Mouse (Mus musculus) neural tube, embryonic 11.5 days (tissue): ENCODE data around the gene Ccl21b. TPM values are rescaled to one million over a fixed set of nuclear protein-coding genes. Genes with fewer than 3 reads are reported as not detected.
"Not testable (repeated sequence)": the region's sequence is repeated elsewhere in the genome, so short reads cannot be mapped to it uniquely, and the experiment has no call there.

Experiments used
- ATAC-seq: fragments of 200-750 bp; cut with Nextera tagmentation; 2 replicates; pipeline ENCODE4 v1.8.0; 2017; ENCODE audit warnings: moderate number of reproducible peaks, mild to moderate bottlenecking, moderate TSS enrichment, moderate library complexity; ENCODE audit not compliant: insufficient read depth, low FRiP score, low TSS enrichment
- DNase-seq: peaks from one replicate; pipeline ENCODE4 v3.0.0-alpha.2; 2015; ENCODE audit warnings: low spot score
- H3K27ac ChIP-seq: fragments of 300-500 bp; sonication (generic); 2 replicates; pipeline ENCODE4 v1.5.1; 2014; ENCODE audit warnings: low read depth, mild to moderate bottlenecking, low read length
- H3K27me3 ChIP-seq: fragments of 300-500 bp; sonication (generic); 2 replicates; pipeline ENCODE4 v1.6.1; 2014; ENCODE audit warnings: mild to moderate bottlenecking, low read length, mixed read lengths; ENCODE audit not compliant: control insufficient read depth, insufficient read depth
- H3K36me3 ChIP-seq: fragments of 300-500 bp; sonication (generic); 2 replicates; pipeline ENCODE4 v1.6.1; 2014; ENCODE audit warnings: mild to moderate bottlenecking, low read length, moderate library complexity, mixed read lengths; ENCODE audit not compliant: control insufficient read depth, insufficient read depth
- H3K4me1 ChIP-seq: fragments of 300-500 bp; sonication (generic); 2 replicates; pipeline ENCODE4 v1.6.1; 2014; ENCODE audit warnings: low read length, mixed read lengths; ENCODE audit not compliant: control insufficient read depth, insufficient read depth
- H3K4me2 ChIP-seq: fragments of 300-500 bp; sonication (generic); 2 replicates; pipeline ENCODE4 v1.6.1; 2014; ENCODE audit warnings: low read depth, mild to moderate bottlenecking, moderate library complexity
- H3K4me3 ChIP-seq: fragments of 300-500 bp; sonication (generic); 2 replicates; pipeline ENCODE4 v1.5.1; 2014; ENCODE audit warnings: low read depth, low read length
- H3K9ac ChIP-seq: fragments of 300-500 bp; sonication (generic); 2 replicates; pipeline ENCODE4 v1.6.1; 2014; ENCODE audit warnings: mild to moderate bottlenecking, low read length
- H3K9me3 ChIP-seq: fragments of 300-500 bp; sonication (generic); 2 replicates; pipeline ENCODE4 v1.6.1; 2016; ENCODE audit warnings: low read length; ENCODE audit not compliant: control insufficient read depth
- WGBS: fragments of 180-500 bp; shearing (Covaris S2); extraction: QIAGEN DNeasy Blood & Tissue Kit; methylation state at CpG from one replicate; pipeline ENCODE4 v1.1.7; 2014; 5-methylcytosine and 5-hydroxymethylcytosine counted together
- polyA plus RNA-seq: library from polyadenylated mRNA; unstranded; fragments of >200 nt; fragmentation: Nextera tagmentation; extraction: Ambion mirVana; gene quantifications from 2 replicates; pipeline ENCODE4 v1.2.1, GENCODE M21; 2014

The Ccl21b gene
- polyA plus RNA-seq: not detected in 2 replicates

DNA sequence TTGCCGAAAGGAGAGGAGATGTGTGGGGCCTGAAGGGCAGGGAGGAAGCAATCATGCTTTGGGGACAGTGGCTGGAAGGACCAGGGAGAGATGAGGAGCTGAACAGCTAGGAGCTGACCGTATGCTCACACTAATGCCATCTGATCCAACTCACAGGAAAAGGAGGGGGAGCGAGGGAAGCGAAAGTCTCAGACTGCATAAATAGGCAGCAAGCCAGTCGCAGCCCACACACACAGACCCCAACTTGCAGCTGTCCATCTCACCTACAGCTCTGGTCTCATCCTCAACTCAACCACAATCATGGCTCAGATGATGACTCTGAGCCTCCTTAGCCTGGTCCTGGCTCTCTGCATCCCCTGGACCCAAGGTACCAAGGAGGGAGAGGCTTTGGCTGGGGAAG is at the start of gene Ccl21b:
TSS of gene Ccl21b (plus strand) at position 301 of the 400 bp plus-strand sequence.
- not testable (repeated sequence) for H3K4me1 ChIP-seq, H3K4me2 ChIP-seq, H3K9ac ChIP-seq, H3K27me3 ChIP-seq, H3K36me3 ChIP-seq, H3K9me3 ChIP-seq, H3K4me3 ChIP-seq, DNase-seq, ATAC-seq, H3K27ac ChIP-seq
- no CpG with 5 or more reads among the region's 5 CpGs for WGBS

DNA sequence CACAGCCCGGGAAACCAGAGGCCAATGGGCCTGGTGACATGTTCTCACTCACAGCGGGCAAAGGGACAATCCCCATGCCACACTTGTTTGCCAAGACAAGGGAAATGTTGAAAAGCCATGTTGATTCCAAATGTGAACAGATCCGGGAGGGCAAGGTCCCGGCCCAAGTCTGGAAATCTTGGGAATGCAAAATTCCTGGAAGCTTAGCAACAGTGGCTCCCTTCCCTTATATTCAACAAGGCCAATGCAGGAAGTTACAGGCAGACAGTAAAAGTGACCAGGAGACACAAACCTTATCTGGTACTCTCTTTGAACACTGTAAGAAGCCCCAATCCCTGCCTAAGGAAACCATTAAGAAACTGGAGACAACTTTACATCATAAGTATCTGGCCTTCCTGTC is 15.2 kb upstream of the Ccl21b start, which contains the start of gene Gm10600:
TSS of gene Gm10600 (plus strand) at position 301 of the 400 bp plus-strand sequence.
- H3K4me2 ChIP-seq, H3K4me1 ChIP-seq, H3K4me3 ChIP-seq, ATAC-seq, H3K36me3 ChIP-seq, H3K27ac ChIP-seq, H3K27me3 ChIP-seq, H3K9ac ChIP-seq, DNase-seq, H3K9me3 ChIP-seq: not testable (repeated sequence)
- WGBS: no CpG with 5 or more reads among the region's 4 CpGs

- H3K9me3 ChIP-seq, H3K4me2 ChIP-seq, DNase-seq, H3K9ac ChIP-seq, H3K27ac ChIP-seq, ATAC-seq, H3K27me3 ChIP-seq, H3K36me3 ChIP-seq, H3K4me1 ChIP-seq, H3K4me3 ChIP-seq: not testable (repeated sequence)
- no CpG with 5 or more reads among the region's 18 CpGs for WGBS
These were observed 38.4 kb downstream of the Ccl21b start, which contains the start of gene Gm21953 for GRCm38 (mm10) chr4:42293967-42294366. Gene Gm21953 (plus strand): TSS chr4:42294267.

Other genes starting within 250 kb of the Ccl21b start
- 0.19 TPM in 1 of 2 replicates, not detected in the other for gene Gm21093, start 221.0 kb upstream of the Ccl21b start, polyA plus RNA-seq
- not detected in 2 replicates for gene Gm3893, start 164.6 kb upstream of the Ccl21b start, polyA plus RNA-seq
- gene Gm13304, start 140.9 kb upstream of the Ccl21b start, polyA plus RNA-seq: not detected in 2 replicates
- not detected in 2 replicates for gene Gm13306, start 102.3 kb upstream of the Ccl21b start, polyA plus RNA-seq
- gene Gm13305, start 87.2 kb upstream of the Ccl21b start, polyA plus RNA-seq: not detected in 2 replicates
- not detected in 2 replicates for gene Gm10600, start 15.1 kb upstream of the Ccl21b start, polyA plus RNA-seq
- not detected in 2 replicates for gene Gm21953, start 38.5 kb downstream of the Ccl21b start, polyA plus RNA-seq
- gene Fam205a3, start 62.6 kb downstream of the Ccl21b start, polyA plus RNA-seq: 0.16 TPM in 1 of 2 replicates, not detected in the other
- not detected in 2 replicates for gene Gm21586, start 183.6 kb downstream of the Ccl21b start, polyA plus RNA-seq
- 0.13 TPM in 1 of 2 replicates, not detected in the other for gene Gm2163, start 211.0 kb downstream of the Ccl21b start, polyA plus RNA-seq